Mouse (Mus musculus) megakaryocyte, embryonic 14.5 days (primary cell): ENCODE data around the gene Clic5.

Source experiments
- FLI1 ChIP-seq: IDR thresholded peaks from 2 replicates; pipeline ENCODE4 v1.6.1; 2012; ENCODE audit warnings: low read length, inconsistent platforms, mixed read lengths
- GATA1 ChIP-seq: IDR thresholded peaks from 3 replicates; pipeline ENCODE4 v1.6.1; 2012; ENCODE audit warnings: mixed read lengths, low read length, inconsistent platforms, borderline replicate concordance

DNA sequence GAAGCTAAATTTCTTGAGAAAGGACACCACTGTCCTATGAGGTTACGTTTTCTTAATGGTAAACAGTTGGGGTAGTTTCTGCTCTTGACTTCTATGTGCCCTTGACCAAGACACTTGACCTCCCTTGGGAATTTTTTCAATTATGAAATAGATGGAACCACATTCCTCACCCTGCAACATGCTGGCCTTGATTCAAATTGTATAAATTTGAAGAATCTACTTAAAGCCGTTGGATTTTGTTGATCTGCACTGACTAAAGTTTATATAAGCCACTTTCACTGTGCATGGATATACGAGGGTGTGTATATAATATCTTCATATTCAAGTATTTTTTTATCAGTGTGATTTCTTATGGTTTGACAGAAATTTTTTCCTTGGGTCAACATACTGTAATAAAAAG, 17.2 kb downstream of the Clic5 start:
- TF ChIP-seq GATA1 (no peak), FLI1 (no peak)
